Mouse (Mus musculus): ENCODE measurements around the gene Plcb3. TPM values are rescaled to one million over a fixed set of nuclear protein-coding genes. Genes with fewer than 3 reads are reported as not detected.

Gene Plcb3
- total RNA-seq, 2 experiments from 2014 or later = 13.3 to 14.4 TPM

- DNase-seq (ENCODE audit: low spot score in 2 of 2) = peak; percentile 100
Measured at GRCm38 (mm10) chr19:6921647-6922567, 54.4 kb downstream of the Plcb3 start, which contains the start of gene Esrra. TSS of gene Esrra (minus strand) at chr19:6921813.

- DNase-seq (ENCODE audit: low spot score in 2 of 2) = peak in 1 of 2 experiments; percentile 45
Measured at GRCm38 (mm10) chr19:6920741-6921636, 55.3 kb downstream of the Plcb3 start.

GRCm38 (mm10) chr19:6919876-6920740 is 56.2 kb downstream of the Plcb3 start:
- DNase-seq (ENCODE audit: low spot score in 2 of 2) = peak in 1 of 2 experiments; percentile 34

GRCm38 (mm10) chr19:6919431-6919830 is 56.8 kb downstream of the Plcb3 start:
- DNase-seq (ENCODE audit: low spot score in 2 of 2) = no peak

GRCm38 (mm10) chr19:6918321-6918720 is 57.9 kb downstream of the Plcb3 start:
- no peak for DNase-seq (ENCODE audit: low spot score in 2 of 2)

- no peak for DNase-seq (ENCODE audit: low spot score in 2 of 2)
Measured at GRCm38 (mm10) chr19:6916496-6916895, 59.8 kb downstream of the Plcb3 start.

GRCm38 (mm10) chr19:6915276-6915675 is 61.0 kb downstream of the Plcb3 start:
- no peak for DNase-seq (ENCODE audit: low spot score in 2 of 2)

- DNase-seq (ENCODE audit: low spot score in 2 of 2) = no peak
Measured at GRCm38 (mm10) chr19:6914540-6914939, 61.7 kb downstream of the Plcb3 start.

- no peak for DNase-seq (ENCODE audit: low spot score in 2 of 2)
Measured at GRCm38 (mm10) chr19:6913991-6914390, 62.3 kb downstream of the Plcb3 start.

- DNase-seq (ENCODE audit: low spot score in 2 of 2) = no peak
Measured at GRCm38 (mm10) chr19:6913036-6913435, 63.2 kb downstream of the Plcb3 start.

GRCm38 (mm10) chr19:6912205-6912970 is 63.9 kb downstream of the Plcb3 start:
- DNase-seq (ENCODE audit: low spot score in 2 of 2) = no peak

- DNase-seq (ENCODE audit: low spot score in 2 of 2) = peak in 1 of 2 experiments; percentile 30
Measured at GRCm38 (mm10) chr19:6911101-6912074, 64.9 kb downstream of the Plcb3 start.

- peak in 1 of 2 experiments; percentile 36 for DNase-seq (ENCODE audit: low spot score in 2 of 2)
Measured at GRCm38 (mm10) chr19:6910306-6910705, 66.0 kb downstream of the Plcb3 start.

- peak; percentile 92 to 96 for DNase-seq (ENCODE audit: low spot score in 2 of 2)
Measured at GRCm38 (mm10) chr19:6909507-6910289, 66.6 kb downstream of the Plcb3 start, which contains the start of the genes Trmt112 and Prdx5. TSS of gene Trmt112 (plus strand) at chr19:6909698. TSS of gene Prdx5 (minus strand) at chr19:6910106.

GRCm38 (mm10) chr19:6909021-6909420 is 67.2 kb downstream of the Plcb3 start:
- no peak for DNase-seq (ENCODE audit: low spot score in 2 of 2)

GRCm38 (mm10) chr19:6907811-6908540 is 68.3 kb downstream of the Plcb3 start:
- no peak for DNase-seq (ENCODE audit: low spot score in 2 of 2)

GRCm38 (mm10) chr19:6907094-6907493 is 69.2 kb downstream of the Plcb3 start:
- DNase-seq (ENCODE audit: low spot score in 2 of 2) = no peak

Data from layer of hippocampus, adult 18-20 months (tissue).